Mouse (Mus musculus): ENCODE measurements around the gene Erc2. TPM values are rescaled to one million over a fixed set of nuclear protein-coding genes. Genes with fewer than 3 reads are reported as not detected.

The Erc2 gene
- total RNA-seq, 1 experiment from 2014 or later: 6.4 TPM

DNA sequence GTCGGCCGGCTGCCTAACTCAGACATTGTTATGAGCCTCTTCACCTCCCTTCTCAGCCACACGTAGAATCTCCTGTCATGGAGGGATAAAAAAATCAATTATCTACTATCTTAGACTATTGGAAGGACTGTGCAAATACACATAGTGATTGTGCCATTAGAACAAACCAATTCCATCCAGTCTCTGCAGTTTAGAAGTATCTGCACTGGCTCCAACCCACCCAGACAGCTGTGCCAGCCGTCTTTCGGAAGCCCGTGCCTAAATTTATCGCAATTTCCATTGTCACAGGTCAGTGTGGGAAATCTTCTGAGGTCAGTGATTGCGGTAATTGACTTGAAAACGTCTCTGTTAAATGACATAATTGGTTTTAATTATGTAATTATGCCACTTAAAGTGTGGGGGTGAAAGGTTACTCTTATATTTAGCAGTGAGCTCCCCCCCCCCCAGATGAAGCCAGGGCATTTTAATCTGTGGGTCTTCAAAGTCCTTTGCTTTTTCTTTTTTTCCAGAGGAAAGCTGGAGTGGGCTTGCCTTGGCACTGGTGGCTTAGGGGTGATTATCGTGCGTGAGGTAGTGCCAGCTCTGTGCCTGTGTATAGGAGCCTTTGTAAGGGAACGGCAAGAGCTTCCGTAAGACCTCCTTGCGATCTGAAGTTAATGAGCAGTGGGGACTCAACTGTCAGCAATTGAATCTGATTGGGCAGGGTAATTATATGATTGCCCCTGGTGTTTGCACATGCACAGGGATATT is 759.7 kb downstream of the Erc2 start:
- no peak for DNase-seq

DNA sequence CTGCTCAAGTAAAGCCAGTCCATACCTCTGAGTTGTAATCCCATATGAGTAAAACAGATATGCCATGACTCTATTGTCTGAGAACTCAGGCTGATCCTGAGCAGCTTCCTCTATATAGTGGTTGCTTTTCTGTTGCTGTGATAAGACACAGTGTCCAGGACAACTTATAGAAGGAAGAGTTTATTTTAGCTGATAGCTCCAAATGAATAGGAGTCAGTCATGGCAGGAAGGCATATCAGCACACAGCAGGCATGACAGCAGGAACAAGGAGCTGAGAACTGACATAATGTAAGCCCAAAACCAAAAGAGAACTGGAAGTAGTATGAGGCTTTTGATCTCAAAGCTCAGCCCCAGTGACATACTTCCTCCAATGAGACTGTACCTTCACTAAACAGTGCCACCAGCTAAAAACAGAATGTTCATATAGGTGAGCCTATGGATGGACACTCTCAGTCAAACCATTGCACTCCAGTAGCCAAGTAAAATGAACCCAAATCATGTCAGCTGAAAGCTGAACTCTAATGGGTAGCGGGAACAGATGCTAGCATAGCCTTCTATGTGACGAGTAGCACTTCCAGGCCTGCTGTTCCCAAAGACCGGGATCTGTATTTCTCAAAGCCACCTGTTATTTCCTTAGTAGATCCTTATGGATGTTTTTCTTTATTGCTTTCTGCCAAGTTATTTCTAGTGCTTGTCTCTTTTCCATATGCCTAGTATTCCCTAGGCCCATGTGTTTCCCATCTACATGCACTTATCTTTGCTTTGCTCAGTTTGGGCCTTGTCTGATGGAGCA is 764.8 kb downstream of the Erc2 start:
- no peak for DNase-seq

DNA sequence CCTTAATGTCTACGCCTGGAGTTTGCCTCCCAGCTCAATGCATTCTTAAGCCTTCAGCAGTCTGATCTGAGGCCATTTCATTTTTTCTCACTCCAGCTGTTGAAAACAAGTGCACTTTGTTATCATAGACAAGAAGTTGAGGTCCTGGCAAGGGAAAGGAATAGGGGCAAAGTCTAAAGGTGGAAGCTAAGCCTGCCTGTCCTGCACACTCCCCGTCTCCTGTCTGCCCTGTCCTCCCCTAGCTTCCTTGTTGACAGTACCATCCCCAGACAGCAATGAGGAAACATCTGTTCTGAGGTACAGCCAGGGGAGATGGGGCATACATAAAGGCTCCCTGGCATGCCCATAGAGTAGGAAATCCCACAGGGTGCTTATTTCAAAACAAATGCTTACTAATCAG is 776.7 kb downstream of the Erc2 start:
- DNase-seq: no peak

DNA sequence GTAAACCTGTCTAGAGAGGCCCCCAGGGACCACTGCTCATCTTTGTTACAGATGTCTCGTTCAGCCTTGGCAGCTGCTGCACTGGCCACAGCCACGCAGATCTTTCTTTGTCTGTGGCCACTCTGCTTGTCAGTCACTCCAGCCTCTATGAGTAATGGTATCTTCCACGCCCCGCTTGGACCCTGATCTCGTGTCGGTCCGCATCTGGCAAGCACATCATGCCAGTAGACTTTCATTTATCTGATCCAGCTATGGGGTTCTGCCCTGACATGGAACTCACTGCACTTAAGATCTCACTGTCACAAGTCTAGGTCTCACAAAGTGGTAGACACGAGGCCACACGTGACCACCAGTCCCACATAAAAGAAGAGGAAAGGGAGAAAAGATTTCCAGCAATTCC is 777.7 kb downstream of the Erc2 start:
- DNase-seq: no peak

DNA sequence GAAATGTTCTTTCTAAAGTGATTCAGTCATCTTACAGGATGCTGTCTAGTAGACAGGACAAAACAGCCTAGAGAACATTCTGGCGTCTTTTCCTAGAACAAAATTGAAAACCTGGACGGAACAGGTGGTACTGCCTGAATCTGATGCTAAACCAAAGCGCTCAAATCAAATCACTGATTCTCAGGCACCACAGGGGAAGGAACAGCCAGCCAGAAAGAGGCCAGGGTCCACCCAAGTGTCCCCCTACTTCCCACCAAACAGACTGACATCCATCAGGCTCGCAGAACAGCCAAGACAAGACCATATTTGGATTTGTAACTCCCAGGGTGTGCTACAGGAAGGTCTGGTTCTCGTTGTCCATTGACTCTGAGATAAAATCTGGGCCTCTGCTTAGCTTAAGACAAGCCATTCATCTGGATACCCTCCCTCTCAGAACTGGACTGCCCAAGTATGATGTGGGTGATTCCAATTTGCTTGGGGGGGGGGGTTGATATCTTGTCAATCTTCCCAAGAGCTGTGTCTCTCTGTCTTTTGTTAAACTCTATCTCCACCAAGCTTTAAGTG is 783.1 kb downstream of the Erc2 start:
- DNase-seq: no peak

DNA sequence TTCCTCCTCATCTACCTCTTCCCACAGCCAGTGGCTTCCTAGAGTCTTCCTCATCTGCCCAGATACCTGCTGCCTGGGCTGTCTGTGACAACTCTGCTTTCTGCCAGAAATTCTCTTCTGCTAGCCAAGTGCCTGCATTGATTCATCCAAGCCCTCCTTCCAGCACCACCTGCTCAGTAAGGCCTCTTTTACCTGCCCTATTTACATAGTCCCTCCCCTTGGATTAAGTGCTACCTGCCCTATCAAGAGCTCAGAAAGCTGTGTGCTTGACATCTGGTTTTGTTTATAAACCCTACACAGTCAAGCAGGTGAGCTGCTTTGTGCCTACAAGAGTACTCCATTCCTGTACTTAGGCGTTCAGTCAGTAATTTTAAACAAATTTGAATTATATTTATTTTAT is 787.2 kb downstream of the Erc2 start:
- DNase-seq: no peak

DNA sequence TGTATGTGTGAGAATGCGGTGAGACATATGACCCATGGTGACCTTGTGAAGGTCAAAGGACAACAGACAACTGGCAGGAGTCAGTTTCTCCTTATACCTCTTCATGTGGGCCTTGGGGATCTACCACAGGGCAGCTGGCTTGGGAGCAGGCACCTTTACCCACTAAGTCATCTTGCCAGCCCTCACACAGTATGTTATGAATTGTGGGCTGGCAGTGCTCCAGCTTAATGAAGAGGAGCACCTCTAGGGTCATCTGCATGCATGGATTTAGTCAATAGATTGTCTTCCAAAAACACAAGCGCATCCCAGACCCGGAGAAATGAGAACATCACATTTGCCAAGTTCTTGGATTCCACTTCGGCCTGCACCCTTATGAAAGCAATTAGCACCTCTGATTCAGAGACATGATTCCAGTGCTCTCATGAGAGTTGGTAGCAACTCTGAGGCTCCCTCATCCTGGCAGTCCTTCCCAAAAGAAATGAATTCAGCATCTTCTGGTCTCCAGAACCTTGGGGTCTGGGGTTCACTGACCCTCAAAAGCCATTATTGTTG is 787.6 kb downstream of the Erc2 start:
- no peak for DNase-seq

DNA sequence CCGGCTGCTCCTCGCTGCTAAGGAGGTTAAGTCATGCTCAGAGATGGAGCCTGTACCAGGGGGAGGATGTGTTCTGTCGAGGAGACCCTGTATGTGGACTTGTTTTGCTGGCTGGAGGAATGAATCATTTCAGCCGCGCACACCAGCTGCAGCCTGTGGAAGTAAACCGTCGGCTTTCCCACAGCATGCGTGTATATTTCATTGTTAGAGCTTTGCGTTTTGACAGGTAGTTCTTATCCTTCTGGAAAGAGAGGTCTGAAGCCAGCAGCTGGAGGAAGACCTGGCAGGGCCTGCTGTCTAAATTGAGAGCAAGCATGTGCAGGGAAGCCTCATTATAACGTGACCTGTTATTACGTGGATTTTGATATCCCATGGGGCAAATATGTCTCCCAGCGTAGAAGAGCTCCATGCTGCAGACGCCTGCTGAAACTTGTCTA is 788.6 kb downstream of the Erc2 start:
- no peak for DNase-seq

DNA sequence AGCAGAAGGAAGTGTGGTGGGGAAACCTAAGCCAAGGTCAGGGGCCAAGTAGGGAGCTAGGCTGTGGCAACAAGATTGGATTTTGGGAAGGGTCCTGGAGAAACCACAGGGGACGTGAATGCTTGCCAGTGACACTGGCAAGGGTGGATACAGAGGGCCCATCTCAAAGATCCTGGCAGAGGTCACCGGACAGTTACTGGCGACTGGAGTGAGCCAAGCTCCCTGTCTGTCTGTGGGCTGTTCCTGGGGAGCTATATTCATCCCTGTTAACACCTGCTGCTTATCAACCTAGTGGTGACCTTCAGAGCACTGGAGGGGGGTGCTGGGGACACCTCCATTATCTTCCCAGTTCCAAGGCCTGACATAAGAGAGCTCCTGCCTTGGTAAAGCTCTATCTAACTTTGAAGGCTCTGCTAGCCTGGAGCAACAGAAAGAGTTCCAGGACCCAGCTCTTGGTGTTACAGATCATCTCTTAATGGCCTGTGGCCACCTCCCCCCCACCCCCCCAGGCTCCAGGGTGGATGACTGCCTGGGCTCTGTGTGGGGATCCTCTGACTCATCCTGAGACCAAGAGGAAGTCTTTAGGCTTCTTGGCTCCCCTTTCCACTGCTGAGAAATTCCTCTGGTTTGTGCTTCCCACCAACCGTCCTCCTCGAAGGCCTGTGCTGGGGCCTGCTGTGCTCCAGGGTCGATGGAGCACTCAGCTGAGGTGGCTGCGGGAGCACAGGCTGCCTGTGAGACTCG is 790.2 kb downstream of the Erc2 start:
- no peak for DNase-seq

DNA sequence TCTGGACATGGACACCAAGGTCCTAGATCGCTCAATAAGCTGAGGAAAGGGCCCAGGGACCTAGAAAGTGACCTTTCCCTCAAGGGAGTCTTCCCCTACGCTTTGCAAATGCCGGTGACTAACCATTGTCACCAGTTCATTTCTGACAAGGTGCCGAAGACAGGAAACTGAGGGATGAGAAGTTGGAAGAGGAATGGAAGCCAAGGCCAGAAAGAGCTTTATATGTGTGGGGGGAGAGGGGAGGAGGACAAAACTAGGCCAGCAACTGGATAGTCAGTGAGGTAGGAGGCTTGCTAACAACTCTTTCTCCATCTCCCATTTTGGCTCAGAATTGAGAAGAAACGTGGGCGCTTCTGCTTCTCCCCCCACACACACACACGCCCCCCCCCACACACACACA is 791.3 kb downstream of the Erc2 start:
- DNase-seq: no peak

DNA sequence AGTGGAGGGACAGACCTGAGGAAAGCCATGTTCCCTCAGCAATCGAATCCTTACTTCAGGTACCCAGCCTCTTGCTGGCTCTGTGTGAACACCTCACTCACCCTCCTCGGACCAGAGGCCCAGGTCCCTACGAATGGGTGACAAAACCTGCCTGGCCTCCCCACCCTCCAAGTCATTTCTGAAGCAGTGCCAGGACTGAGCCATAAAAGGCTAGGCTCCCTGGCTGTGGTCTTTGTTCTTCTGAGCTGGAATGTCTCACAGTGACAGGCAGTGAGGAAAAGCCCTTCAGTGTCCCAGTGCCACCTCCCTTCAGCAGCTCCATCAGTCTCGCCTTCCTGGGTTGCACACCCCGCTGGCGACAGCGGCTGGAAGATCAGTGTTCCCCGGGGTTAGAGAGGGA is 794.8 kb downstream of the Erc2 start:
- DNase-seq: peak; percentile 31

DNA sequence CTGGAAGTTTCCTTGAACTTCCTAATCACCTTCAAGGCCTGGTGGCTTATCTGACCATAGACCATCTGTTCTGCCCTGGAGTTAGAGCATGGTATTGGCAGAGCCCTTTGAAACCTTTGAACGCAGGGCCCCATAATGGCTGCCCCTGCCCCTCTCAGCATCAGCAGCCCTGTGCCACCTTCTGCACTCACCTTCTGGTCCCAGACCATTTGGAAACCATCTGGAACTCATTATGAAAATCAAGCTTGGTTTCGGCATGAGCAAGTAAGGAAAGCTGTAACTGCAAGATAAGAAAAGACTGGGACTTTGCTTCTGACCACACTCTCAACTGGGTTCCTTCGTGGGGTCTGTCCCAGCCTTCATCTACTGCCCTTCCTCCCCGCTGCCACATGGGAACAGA is 796.3 kb downstream of the Erc2 start:
- DNase-seq: no peak

DNA sequence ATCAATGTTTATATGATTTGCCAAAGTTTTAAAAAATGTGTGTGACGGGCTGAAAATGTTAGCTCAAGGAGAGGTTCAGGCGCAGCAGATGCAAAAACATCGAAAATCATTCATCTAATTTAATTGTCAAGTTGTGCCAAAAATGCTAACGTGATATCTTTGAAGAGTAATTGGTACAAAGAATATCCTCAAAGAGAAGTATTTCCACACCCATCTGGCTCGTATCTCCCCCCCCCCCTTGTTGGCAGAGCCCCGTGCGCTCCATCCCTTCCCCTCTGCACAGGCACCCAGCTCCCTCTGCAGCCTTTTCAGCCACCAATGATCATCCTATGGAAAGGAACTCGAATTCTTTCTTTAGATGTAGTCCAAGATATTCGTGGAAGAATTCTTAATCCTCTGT is 797.0 kb downstream of the Erc2 start:
- no peak for DNase-seq

DNA sequence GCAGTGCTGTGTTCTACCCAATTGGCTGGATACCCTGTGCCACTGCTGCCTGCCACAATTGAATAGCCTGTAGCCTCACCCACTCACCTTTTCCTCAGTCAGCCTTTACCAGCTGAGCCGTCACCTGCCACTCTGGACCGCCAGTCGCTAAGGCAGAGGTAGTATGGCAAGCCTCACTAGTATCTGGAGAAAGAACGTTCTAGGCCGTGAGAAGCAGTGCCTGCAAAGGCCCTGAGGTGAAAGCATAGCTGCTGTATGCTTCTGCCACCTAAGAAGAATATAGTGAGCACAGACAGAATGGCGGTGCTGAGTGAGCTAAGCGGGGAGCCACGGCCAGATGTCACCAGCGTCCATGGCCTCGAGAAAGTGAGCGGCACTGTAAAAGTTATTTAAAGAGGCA is 798.4 kb downstream of the Erc2 start:
- DNase-seq: peak; percentile 45

DNA sequence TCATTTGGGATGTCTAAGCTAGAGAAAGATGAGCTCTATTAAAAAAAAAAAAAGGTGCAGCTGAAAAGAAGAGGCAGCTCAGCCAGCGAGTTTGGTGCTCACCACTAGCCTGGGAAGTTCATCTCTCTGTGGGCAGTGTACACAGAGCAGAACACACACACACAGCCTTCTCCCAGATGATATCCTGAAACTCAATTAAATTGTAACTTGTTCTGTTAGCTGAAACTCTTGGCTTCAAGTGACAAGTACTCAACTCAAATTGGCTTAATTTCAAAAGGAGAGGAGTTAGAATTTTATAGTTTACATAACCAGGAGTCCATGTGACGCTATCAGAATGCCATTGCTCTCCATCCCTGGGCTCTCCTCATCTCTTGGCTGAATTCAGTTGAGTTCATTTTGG is 804.4 kb downstream of the Erc2 start:
- DNase-seq: no peak

DNA sequence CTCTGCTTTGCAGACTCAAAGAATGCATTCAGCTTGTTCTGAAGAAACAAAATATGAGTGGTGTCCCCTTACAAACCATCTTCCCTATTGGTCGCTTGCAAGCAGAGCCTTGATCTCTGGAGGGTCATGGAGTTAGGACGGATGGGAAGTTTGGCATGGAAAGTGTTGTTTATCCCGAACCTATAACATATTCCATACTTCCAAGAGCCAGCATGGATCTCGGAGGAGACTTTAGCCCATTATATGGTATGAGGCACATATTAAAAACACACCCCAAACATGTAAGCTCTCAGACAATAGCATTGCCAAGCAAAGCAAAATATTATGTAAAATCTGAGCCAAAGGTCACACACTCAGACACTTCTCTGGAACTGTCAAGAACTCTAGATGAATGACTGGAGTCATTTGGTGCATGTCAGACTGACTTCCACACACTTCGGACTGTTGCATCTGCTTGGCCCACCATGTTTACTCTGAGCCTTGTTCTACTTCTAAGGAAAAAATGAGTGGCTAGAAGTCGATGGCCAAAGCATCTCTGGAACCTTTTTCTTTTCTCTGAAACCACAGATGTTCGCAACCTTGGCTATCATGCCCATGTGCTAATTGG is 809.6 kb downstream of the Erc2 start:
- DNase-seq: no peak

DNA sequence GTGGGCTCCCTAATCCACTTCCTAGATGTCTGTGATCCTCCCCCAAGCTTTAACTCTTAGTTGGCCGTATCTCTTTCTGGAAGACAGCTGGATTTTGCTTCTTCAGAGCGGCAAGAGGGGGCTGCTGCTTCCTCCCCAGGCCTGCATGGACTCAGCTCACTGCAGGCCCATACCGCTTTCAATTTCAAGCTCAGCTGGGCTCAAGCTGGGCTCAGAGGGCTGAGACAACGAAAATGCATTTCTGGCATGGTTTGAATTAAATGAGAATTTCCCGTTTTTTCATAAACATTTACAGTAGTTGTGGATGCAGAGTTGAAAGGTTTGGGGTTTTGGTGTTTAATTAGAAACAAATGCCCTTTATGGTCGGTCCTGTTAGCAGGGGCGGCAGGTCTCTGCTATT is 812.8 kb downstream of the Erc2 start:
- DNase-seq: no peak

DNA sequence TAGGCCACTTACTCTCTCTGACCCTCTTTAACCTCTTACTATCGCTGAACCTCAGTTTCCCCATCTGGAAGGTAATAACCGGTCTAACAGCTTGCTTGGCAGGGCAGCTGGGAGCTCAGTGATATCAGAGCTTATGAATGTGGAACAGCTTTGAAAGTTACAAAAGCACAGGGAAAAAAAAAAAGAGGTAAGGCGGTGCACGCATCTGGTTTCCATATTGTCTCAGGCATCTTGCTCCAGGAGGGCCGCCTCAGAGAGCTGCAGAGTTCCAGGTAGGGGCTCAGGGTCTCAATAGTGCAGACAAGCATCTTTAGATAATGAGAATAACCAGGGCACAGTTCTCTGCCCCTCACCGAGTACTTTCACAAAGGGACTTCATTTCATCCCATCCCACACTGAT is 816.9 kb downstream of the Erc2 start:
- no peak for DNase-seq

DNA sequence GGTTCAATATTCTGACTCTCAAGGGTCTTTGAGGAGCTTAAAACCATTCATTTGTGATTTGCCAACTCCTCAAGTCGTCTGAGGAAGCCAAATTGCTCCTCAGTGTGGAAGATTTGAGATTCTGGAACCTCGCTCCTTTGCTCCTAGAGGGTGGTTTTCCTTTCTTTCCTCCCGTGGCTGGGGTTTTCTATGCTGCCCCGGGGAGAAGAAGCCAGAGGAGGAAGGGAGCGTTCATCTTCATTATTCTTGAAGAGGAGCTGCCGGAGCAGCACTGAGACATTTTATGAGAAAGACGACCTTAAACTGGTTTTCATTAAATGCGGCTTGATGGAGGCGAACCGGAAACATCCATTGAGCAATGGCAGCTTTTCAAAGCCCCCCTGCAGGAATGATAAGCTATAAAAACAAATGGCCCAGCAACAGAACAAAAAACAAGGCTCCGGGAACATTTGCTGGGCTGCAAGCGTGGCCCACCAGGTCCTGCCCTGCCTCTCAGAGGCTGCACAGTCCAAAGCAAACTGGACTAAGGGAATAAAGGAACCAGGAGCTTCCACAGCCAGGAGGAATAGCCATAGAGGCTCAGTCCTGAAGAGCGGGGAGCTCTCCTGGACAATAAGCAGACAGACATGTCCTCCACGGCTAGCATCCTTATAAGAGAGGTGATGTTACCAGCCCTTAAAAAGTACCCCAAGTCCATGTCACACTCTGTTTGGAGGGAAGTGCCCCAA is 819.2 kb downstream of the Erc2 start:
- no peak for DNase-seq

DNA sequence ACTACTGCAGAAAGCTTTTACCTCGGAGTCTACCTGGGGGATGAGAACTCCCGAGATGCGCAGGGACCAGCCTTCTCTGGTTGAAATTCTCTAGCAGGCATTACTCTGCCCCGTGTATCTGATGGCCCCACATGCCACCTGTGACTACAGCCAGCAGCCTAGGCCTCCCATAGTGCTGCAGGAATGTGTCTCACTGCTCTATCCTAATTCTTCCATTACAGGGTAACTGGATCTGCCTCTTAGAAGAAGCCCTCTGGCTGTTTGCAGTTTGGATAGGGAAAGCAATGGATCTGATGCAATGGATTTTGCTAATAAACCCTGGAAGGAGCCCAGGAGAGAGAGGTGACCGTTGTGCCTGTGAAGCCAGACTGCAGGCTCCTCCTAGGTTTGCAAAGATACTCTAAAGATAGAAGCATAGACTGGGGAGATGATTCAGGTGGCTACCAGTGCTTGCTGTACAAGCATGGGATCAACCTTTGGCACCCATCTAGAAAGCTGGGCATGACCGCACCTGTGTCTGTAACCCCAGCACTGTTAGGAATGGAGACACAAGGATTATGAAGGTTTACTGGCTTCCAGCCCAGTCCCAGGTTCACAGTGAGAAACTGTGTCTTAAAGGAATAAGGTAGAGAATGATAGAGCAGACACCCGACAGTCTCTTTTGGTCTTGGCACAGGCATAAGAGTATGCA is 821.2 kb downstream of the Erc2 start:
- no peak for DNase-seq

DNA sequence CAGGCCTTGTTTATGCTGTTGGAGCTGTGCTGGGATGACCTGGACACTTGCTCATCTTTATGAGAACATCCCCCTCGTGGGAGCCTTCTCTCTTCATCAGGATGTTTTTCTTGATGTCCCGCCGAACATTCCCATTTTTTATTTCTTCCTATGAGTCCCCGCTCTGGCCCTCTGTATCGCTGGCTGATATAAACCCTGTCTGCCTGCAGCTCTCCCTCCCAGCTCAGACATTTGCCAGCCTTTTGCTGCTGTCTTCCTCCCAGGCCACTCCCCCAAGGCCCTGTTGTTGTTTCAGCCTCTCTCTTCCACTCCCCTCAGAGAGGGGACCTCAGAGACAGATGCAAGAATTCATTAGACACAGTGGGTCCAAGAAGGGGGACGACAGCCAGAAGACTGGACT is 823.5 kb downstream of the Erc2 start:
- DNase-seq: no peak
